Mouse (Mus musculus): ENCODE measurements around the gene Cdkl3.
"Not testable (repeated sequence)": the region's sequence is repeated elsewhere in the genome, so short reads cannot be mapped to it uniquely, and the experiment has no call there.

The Cdkl3 gene

DNA sequence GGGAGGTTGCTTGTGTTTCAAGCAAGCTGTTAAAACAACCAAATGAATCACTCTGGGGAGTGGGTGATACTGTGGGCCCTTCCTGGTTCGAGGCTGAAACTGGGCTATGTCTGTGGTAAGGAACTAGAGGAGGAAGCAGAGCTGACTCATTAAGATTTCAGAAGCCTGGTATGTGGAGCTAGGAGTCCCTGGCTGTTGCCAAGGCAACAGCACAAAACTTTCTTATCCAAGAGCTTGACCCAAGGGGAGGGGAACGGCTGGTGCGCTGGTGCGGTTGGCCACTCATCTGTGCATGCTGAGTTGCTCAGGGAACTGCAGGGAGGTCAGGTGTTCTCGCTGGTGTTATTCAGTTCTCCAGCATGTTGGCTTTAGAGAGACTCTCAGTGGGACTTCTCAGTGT, 76.0 kb downstream of the Cdkl3 start:
- DNase-seq, result no peak

DNA sequence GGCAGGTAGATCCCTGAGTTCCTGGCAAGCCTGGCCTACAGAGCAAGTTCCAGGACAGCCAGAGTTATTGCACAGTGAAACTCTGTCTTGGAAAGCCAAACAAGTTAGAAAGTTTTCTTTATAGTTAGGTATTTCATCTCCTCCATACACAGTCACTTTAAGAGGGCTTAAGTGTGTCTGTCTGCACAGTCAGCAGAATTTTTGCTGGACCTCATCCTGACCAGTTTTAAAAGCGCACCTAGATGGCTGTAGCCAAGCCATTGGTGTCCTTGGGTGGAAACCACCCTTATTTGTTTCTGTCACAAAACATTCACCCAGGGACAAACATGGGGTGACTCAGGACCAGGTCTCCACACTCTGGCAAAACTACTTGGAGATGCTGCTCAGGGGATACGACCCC, 76.6 kb downstream of the Cdkl3 start:
- DNase-seq, result no peak

DNA sequence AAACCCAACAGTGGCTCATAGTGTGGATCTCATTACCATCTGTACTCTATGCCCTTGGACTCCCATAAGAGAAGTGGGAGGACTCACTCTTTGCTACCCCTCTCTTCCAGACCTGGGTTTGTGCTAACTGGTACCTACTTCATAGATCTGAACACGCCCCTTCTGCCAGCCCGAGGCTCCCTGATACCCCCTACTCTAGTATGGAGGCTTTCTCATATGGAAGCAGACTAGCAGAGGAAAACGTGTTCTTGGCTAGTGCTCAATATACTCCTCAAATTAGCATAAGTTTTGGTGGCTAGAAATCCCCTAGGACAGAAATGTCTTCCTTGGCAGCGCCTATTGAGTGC, 81.8 kb downstream of the Cdkl3 start:
- no peak for DNase-seq

DNA sequence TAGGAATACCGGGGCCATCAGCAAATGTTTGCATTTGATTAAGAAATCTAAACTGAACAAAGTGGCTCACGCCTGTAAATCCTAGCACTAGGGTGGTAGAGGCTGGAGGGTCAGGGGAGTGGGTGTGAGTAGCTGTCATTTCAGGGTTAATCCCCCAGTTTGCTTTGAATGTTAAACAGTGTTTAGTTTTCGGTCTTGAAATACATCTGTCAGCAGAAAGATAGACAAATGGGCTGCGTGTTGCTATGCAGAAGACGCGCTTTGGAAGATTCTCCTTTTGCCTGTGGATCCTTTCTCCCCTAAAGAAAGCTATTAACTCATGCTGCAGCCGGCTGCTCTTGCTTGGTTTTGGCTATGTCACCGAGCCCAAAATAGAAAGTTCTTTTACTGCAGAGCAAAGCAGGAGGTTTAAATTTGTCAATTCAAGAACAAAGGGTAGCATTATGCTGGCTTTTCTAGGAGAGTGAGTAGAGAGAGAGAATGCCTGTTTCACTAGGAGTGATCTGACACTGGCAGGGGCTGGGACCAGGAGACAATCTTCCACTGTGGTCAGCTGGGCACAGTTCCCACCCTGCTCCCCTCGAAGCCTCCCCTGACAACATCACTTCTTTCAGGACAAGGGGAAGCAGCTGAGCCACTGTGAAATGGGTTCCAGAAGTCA, 82.3 kb downstream of the Cdkl3 start:
- DNase-seq, result no peak

DNA sequence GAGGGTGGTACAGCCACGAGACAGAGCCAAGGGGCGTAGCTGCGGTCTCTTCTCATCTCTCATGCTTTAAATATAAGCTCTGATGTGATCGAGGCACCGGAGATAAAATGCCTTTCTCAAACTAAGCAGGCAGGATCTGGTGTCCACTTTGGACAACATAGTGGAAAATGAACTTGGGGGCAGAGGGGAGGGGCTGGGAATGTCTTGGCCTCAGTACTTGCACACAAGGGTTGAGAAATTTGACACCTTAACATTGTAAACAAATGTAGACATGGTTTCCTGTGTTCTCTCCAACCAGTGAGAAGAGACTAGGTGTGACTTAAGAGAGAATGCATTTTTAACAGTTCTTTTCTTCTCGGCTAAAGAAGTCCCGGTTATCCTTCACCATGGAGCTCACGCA, 85.3 kb downstream of the Cdkl3 start:
- DNase-seq, result no peak

DNA sequence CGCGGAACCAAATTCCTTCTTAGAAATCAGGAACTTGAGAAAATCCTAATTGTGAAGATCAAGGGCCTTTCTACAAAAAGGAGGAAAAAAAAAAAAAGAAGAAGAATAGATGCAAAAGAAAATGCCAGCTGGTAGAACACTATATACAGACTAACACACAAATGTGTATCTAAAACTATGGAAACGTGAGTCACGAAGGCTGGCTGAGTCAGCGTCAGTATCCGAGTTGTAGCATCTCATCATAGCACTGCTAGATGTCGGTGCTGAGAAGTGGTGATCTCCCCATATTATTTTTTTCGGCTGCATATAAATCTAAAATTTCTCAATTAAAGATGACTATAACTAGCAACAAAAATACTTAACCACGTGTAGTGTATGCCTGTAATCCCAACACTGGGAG, 87.2 kb downstream of the Cdkl3 start:
- no peak for DNase-seq

DNA sequence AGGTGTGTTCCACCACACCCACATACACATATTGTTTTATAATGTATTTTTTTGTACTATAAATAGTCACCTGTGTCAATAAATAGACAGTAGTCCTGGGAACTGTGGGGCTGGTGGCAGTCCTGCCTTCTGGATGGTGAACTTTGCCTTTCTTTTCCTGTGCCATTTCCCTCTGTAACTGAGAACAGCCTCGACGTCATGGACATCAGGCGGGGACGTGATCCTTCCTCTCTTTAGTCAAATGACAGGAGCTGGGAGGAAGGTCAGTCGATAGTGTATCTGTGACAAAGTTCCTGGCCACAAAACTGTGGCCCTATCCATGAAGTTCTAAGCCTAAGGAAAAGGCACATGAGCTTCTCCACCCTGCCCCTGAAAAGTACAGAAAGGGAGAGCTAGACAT, 90.5 kb downstream of the Cdkl3 start:
- no peak for DNase-seq

DNA sequence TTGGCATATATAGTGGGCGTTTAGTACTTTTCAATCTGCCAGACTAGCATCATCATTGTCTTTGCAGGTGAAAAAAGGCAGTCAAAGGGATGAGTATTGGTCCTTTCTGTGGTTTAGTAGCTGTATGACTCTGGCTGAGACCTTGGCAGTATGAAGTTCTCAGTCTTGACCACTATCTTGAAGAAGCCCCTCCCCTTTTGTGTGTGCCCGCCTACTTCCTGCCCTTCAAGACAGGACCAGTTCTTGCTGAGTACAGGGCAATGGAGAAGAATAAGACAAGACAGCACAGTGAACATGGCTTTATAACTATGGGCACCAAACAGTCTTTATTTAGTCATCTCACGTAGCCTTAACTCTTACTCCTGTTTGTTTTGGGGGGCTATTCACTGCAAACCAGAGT, 93.0 kb downstream of the Cdkl3 start:
- DNase-seq, result no peak

DNA sequence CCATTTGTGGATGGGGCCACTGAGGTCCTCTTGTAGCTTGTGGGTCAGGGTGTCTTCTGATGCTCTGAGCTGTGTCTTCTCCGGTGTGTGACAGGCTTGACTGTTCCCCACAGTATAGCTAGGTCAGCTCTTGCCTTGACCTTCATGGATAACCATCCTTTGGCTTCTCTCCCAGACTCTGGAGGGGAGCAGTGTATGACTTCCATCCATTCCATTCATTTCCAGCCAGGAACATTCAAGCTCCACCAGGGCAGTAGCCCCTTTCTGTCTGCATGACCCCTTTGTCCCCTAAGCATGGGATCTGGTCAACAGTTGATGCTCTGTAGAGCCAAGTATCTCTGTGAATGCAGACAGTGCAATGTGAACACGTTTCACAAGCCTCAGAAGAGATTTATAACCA, 93.6 kb downstream of the Cdkl3 start:
- DNase-seq, result no peak

DNA sequence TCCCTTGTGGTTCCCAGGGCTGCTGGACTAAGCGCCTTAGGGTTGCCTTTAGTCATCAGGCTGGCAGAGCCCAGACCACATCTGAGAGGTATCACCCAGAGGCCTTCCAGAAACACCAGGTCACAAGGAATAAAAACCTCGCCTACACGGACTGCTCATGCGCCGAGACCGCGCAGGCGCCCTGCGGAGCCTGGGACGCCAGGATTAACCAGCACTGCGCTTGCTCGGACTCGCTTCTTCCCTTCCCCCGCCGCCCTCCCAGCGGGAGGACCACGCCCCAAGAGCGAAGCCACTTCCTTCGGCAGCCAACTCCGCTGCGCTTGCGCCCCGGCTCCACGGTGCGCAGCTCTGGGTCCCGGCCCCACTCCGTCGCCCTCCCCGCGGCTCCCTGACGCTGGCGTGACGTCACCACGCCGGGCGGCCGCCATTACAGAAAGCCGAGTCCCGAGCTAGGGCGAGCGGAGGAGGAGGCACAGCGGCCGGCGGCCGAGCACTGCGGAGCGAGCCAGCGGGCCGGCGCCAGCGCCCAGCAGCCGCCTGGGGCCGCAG, 94.5 kb downstream of the Cdkl3 start, which contains the start of gene Ppp2ca:
TSS of gene Ppp2ca (plus strand) at position 284 of the 549 bp plus-strand sequence.
- peak; percentile 97 to 99 for DNase-seq

DNA sequence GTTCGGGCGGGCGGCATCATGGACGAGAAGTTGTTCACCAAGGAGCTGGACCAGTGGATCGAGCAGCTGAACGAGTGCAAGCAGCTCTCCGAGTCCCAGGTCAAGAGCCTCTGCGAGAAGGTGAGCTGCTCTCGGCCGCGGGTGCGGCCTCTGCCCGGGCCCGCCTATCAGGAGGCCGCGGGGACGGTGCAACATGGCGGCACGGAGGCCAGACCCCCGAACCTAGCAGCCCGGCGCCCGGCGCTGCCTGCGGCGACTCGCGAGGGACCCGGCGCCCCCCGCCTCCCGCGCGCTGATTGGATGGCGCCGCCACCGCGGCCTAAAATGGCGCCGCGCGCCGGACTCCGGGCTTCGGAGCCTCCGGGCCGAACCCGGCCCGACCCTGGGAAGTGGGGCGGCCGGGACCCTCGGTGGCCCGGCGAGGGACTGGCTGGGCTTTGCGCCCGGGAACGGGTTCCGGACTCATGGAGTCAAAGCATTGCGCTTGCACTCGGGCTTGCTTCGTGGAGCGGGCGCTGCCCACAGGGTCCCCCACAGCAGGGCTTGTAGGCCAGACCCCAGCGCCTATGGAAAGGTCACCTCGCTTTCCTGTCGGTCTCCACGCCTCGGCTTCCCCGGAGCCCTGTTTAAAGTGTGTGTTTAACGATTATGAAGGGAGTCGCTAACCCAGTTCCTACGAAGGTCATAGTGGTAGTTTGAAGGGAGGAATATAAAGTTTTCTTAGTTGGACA, 95.2 kb downstream of the Cdkl3 start:
- peak; percentile 76 to 83 for DNase-seq

DNA sequence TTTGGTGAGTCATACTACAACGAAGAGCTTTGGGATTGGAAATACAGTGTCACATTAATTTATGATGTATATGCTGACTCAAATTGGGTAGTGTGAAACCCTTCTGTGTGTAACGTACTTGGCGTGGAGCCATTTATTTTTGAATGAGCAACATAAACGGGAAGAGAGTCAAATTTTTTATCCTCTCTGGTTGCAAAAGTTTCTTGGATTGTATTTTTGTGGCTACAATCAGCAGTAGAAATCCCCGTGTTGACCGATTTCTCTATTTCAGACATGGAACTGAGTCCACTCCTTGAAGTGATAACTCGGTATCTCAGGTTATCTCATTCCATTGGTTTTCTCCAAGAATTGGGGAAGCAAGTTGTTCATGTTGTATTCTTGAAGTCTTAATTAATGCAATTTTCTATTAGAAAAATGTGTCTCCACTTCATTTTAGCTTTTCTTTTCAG, 95.8 kb downstream of the Cdkl3 start:
- no peak for DNase-seq

DNA sequence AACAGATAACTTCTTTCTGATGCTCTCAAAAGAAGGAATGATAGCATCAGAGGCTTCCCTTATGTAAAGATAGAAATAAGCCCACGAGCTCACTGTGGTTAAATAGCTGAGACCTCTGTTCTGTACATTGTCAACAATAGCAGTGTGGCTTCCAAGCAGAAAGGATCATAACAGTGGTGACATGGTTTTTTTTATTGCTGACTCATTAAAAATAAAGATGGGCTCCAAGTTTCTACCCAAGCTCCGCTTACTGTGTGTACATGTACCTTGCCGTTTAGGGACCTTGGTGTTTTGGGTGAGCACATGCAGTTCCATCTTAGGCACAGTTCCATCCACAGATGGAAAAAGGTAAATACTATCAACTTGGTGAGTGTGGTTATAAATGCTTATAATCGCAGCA, 99.0 kb downstream of the Cdkl3 start:
- DNase-seq, result no peak

DNA sequence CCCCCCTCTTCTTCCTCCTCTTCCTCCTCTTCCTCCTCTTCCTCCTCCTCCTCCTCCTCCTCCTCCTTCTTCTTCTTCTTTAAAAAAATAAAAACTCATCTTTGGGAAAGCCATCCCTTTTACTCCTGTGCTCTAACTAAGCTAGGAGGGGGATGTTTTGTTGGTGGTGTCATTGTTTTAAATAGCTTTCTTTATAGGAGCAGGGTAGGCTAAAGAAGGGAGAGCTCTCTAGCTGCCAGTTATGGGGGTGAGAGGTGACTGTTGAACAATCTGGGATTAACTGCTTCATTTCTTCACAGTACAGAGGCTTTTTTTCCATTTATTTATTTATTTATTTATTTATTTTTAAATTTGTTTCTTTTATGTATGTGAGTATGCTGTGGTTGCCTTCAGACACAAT, 101.5 kb downstream of the Cdkl3 start:
- DNase-seq, result no peak

DNA sequence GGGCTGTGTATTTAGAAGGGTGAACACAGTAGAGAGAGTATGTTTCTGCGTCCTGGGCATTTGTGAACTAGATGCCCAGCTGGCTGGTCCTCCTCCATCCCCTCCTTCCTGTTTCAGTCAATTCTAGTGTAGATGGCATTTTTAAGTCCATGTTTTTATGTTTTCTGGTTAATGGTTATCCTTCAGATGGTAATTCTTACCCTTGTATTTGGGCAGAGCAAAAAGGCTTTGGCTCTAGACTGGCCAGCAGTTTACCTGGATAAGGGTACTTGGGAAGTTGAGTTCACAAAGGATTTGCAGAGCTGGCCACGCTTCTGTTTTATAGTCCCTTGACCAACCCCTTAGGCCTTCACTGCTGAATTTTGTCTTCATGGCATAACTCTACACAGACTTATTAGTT, 102.0 kb downstream of the Cdkl3 start:
- no peak for DNase-seq

DNA sequence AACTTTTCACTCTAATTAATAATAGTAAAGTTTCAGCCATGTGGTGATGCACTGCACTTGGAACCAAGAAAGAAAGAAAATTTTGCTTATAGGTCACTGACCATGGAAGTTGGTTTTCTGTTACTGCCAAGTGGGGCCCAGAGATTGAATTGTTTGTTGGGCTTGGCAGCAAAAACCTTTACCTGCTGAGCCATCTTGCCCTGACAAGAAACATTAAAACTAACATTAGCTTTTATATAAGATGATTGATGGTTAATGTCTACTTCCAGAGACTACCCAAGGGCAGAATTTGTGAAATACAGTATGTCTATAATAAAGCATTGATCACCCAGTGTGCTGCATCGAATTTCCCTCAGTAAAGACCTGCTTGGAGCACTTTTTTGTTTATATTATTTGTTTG, 102.4 kb downstream of the Cdkl3 start:
- no peak for DNase-seq

DNA sequence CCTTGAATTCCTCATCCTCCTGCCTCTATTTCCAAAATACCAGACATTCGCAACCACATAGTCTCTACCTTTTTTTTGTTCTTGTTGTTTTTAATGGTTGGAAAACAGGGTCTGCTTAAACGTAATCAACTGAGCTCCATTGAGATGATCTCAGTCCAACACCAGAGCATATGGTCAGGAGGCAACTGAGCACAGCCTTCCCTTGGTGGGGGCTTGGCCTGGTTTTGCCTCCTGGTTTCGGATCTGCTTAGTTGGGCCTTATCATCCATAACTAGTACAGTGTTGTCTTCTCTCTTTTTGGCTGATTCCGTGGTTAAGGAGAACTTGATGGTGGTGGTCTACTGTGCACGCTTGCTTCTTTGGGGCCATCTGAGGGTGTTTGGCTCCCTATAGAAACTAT, 104.8 kb downstream of the Cdkl3 start:
- DNase-seq, result no peak

DNA sequence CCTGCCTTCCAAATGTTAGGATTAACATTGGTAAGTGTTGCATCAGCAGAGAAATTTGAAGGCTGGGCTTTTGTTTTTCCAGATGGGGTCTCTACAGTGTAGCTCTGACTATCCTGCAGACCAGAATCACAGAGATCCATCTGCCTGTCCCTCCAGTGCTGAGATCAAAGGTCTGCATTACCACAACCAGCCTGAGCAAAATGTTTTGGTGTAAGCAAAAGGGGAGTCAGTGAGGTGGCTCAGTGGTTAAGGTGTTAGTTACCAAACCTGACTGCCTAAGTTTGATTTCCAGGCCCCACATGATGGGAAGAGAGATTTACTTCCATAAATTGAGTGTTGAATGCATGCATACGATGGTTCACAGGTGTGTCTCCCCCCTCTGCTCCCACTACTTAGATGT, 105.4 kb downstream of the Cdkl3 start:
- DNase-seq, result no peak

DNA sequence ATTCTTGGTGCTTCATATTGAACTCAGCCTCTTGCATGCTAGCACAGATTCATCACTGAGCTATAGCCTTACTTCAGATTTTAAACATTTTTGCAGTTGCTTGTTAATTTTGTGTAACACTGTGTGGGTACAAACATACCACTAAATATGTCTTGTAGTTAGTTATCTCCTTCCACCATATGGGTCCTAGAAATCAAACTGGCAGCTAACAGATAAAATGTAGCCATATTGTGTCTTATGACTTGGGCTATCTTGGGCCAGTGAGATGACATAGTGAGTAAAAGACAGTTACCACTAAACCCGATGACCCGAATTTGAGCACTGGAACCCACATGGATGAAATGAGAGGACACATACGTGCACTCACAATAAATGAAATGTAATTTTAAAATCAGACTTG, 111.5 kb downstream of the Cdkl3 start:
- no peak for DNase-seq

DNA sequence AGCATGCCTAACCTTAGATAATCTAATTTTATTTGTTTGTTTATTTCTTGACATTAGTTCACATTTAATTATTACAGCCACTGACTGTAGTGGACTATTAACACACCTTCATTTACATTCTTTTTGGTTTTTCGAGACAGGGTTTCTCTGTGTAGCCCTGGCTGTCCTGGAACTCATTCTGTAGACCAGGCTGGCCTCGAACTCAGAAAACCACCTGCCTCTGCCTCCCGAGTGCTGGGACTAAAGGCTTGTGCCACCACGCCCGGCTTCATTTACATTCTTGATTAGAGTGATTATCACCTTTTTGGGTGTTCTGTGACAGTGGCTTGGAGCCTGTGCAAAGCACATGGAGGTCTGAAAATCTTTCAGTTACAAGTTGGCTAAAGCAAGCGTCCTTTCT, 112.1 kb downstream of the Cdkl3 start:
- DNase-seq, result not testable (repeated sequence)

DNA sequence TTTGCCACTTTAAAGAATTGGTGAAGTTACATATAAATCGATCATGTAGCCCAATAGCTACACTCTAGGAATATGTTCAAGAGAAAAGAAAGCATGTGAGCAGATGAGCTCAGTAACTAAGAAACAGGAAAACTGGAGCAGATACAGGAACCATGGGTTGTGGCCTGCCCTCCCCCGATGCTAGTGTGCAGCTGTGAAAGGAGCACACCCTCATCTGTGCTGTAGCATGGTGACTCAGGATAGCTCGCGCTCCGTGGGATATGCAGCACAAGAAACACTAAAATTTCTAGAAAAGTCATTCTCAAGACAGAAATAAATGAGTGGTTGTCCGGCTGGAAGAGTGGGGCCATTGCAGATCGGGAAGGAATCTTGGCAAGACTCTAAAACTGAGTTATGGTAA, 113.1 kb downstream of the Cdkl3 start:
- no peak for DNase-seq

DNA sequence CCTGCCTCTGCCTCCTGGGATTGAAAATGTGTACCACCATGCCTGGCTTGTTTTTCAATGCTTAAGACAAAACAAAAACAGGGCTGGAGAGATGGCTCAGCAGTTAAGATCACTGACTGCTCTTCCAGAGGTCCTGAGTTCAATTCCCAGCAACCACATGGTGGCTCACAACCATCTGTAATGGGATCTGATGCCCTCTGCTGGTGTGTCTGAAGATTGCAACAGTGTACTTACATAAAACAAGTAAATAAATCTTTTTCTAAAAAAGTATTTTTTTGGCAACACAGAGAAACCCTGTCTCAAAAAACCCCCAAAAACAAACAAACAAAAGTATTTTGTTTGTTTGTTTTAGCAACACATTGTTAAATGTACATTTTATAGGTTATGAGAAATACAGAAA, 116.4 kb downstream of the Cdkl3 start:
- DNase-seq, result not testable (repeated sequence)

DNA sequence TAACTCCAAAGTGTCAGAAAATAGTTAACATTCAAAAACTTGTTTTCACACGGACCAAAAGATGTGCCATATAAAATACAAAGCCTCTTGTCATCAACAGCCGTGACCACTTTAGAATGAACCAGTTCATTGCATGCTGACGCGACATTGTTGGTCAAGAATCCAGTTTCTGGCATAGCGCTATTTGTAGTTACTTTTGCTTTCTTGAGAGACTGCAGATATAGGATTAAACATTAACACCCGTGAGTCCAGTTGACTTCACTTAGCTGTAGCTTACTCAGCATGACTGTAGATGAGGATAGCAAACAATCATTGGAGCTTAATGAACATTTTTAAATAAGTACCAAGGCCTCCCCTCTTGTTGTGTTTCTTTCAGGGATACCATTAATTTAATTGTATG, 118.0 kb downstream of the Cdkl3 start:
- DNase-seq, result no peak

DNA sequence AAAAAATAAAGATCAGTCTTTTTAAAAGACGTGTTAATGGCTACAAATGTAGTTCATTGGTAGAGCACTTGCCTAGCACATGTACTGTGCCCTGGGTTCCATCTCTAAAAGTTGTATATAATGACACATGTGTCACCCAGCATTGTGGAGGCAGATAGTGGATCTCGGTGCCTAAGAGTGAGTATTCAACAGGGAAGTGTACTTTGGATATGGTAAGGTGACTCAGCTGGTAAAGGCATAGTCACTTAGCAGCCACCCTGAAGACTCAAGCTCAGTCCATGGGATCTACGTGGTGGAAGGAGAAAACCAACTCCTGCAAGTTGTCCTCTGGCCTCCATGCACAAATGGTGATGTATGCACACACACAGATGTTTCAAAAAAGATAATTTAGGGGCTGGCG, 120.4 kb downstream of the Cdkl3 start:
- no peak for DNase-seq

DNA sequence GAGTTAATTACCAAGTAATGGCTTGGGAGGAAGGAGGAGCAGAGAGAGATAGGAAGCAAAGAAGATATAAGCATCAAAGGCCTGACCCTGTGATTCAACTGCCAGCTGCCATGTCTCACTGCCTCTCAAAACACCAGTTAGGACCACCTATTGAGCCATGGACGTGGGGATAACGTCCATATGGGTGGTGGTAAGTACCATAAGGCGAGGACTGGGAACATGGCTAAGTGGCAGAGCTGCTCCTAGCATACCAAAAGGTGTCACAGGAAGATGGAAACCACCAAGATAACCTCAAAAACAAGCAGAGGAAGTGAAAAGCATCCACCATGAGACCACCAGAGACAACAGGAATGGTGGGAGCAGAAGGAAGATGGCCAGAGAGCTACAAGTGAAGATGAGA, 123.1 kb downstream of the Cdkl3 start:
- DNase-seq, result no peak
